Mouse (Mus musculus) right cerebral cortex, postnatal 25 days (tissue): Measurements from ENCODE around the gene Ccdc171.
"Not testable (repeated sequence)": the region's sequence is repeated elsewhere in the genome, so short reads cannot be mapped to it uniquely, and the experiment has no call there.

Experiments
- DNase-seq: peaks from one replicate; pipeline ENCODE4 v3.0.0; 2022

Gene Ccdc171

DNA sequence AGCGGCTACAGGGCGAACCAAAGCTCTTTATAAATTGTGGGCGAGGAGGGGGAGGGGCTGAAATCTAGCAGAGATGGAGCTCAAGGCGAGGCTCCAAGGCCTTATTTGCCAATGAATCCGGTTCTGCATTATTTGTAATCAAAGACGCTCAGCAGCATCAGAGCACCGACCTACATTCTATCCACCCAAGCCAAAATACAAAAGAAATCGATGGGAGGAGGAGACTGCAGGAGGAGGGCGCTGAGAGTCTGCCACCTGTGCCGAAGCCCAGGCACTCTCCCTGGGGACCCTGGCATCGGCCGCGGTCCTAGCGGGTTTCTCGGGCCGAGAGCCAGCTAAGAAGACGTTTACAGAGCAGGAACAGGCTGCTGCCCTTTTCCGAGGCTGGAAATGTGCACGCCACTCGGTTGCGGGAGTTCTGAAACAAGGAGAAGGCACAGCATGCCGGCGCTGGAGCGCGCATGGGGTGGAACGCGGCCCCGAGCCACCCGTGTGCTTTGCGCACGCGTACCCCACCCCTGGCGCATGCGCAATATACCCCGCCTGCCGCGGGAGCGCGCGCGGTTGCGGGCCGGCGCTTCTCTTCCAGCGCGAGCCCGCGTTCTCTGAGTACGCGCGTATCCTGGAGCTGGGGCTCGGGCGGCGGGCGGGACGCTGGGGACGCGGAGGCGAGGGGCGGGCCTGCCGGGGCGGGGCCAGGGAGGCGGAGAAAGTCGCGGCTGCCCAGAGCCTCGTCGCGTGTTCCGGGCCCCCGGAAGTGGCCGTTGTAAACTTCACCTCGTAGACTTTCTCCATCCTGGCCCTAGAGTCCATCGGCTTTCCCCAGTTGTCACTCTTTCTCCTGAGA is at the start of gene Ccdc171:
Ccdc171 (plus strand) TSS at position 703 of the 847 bp plus-strand sequence.
- DNase-seq, result peak; percentile 93

DNA sequence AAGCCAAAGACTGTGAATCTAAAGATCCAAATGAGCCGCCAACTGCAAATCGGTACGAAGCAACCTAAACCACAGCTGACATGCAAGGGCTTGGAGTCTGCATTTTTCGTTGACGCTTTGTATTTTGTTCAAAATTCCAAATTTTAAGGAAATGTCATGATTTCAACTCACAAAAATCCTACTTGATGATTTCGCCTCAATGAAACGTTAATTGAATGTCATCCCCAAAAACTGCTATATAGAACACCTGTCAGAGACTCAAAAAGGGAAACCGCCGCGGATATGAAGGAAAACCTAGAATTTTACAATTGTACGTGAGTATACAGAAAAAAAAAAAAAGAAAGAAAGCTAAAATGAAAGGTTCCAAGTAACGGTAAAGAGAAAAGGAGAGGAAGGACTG is 40.1 kb upstream of the Ccdc171 start:
- no peak for DNase-seq

DNA sequence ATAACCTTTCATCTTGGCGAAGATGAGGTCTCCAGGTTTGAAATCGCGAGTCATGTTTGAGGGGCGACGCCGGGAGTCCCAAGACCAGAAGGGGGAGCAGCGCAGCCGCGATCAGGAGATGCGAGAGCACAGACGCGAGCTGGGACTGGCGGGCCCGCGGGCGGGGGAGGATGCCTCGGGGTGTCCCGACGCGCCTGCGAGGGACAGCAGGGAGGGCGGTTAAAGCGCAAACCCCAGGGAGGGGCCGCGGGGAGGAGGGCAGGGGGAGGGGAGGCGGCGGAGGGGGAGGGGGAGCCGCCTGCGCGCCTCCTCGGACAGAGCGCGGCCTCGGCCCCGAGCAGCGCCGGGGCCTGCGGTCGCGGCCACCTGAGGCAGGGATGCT is 39.6 kb upstream of the Ccdc171 start:
- DNase-seq, result peak; percentile 86

DNA sequence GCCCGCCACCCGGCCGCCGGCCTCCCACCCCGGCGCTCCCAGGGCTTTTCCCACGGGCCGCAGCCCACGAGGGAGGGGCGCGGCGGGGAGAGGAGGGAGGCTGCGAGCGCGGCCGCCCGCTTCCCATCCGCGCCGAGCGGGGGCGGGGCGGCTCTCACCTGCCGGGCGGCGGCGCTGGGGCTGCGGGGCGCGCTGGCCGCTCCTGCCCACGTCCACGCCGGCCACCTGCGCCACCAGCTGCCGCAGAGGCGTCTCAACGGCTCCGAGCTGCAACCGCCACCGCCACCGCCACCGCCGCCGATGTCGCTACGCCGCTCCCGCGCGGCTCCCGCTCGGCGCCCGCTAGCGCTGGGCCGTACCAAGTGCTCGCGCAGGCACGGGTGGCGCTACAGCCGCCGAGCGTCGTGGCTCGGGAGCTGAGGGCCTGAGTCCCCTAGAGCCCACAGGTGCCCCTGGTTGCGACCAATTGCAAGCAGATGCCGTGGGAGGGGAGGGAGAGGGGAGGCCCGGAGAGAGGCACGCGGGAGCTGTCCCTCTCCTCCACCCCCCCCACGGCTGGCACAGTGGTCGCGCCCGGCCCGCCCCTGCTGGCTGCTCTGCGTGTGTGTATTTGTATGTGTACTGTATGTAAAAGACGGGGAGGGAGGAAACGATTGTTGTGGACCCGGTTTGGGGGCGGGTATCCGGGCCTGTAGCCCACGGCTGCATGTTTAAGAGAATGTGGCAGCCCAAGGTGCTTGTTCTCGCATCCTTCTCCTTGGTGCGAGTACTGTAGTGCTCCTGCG is 39.0 kb upstream of the Ccdc171 start, which contains the start of gene Psip1:
Psip1 (minus strand) TSS at position 343 of the 785 bp plus-strand sequence.
- peak; percentile 87 for DNase-seq

DNA sequence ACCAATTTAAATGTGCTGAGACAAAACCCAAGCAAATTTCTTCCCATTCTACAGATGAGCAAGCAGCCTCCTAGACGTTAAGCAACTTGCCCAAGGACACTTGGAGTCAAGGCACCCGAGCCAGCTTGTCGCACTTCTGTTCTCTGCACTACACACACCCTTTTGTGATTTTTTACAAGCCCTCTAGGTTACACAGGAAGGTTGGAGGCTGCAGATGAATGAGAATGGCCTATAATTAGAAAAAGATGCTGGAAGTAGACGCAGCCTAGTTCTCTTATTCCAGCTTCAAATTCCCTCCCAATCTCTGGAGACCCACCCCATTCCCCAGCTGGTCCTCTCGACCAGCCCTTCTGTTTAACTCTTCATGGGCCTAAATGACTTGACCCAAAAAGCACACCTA is 36.2 kb upstream of the Ccdc171 start:
- DNase-seq, result no peak

DNA sequence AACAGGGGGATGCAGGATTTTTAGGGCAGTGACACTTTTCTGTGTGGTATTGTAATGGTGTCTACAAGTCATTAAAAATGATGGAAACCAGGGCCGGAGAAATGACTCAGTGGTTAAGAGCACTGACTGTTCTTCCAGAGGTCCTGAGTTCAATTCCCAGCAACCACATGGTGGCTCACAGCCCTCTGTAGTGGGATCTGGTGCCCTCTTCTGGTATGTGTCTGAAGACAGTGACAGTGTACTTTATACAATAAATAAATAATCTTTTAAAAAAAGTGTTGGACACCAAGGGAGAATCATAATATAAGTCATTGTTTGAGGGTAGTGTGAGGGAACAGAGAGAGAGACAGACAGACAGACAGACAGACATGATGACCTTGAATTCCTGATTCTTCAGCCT is 32.2 kb upstream of the Ccdc171 start:
- DNase-seq, result no peak

DNA sequence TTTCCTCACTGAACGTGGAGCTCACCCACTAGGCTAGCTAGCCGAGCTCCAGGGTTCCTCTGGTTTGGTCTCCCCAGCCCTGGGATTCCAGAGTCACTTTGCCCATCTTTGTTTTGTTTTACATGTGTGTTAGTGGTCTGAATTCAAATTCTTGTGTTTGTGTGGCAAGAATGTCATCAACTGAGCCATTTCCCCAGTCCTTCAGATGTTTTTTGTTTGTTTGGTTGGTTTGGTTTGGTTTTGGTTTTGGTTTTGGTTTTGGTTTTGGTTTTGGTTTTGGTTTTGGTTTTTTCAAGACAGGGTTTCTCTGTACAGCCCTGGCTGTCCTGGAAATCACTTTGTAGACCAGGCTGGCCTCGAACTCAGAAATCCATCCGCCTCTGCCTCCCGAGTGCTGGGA is 28.3 kb upstream of the Ccdc171 start:
- not testable (repeated sequence) for DNase-seq

DNA sequence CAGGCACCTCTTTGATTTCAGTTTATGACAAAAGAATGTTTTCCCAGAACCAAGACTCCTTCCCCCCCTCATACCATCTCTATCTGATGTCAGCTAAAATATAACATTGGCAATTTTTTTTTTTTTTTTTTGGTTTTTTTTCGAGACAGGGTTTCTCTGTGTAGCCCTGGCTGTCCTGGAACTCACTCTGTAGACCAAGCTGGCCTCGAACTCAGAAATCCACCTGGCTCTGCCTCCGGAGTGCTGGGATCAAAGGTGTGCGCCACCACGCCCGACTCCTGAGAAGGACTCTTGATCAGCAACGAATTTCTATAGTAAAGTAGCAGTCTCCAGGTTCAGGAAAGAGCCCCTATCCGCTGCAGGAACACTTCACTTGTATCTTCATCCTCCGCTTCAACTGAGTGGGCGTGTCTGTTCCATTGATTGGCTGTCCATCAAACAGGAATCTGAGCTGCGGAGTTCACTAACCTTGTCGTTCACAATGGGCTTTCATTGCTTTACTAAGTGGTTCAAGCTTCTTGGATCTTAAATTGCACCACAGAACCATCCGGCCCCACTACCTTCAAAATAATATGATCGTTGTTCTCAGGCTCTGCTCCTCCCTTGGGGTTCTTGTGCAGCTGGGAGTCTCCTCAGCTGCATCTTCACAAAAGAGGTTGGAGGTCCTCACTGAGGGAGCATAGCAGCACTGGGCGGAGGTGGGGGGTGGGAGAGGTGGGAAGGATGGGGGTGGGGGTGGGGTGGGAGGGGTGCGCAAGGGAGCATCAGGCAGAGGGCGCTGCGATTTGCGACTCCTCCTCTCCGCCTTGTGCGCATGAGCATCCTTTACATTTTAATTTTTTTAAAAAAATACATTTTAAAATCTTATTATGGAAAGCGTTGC is 24.9 kb upstream of the Ccdc171 start:
- DNase-seq, result no peak

DNA sequence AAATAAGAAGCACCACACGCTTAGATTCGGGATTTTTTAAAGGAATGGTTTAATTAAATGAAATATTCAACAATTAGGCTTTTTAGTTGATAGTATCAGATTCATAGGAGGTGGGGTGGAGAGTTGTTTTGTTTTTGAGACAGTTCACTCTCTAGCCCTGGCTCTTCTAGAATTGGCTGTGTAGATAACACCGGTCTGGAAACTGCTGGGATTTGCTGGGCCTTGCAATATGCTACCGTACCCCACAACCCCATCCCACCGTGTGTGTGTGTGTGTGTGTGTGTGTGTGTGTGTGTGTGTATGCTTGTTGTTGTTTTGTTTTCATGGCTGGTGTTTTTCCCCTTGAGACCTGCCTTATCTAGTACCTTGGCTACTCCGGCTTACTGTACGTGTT is 24.3 kb upstream of the Ccdc171 start:
- no peak for DNase-seq

DNA sequence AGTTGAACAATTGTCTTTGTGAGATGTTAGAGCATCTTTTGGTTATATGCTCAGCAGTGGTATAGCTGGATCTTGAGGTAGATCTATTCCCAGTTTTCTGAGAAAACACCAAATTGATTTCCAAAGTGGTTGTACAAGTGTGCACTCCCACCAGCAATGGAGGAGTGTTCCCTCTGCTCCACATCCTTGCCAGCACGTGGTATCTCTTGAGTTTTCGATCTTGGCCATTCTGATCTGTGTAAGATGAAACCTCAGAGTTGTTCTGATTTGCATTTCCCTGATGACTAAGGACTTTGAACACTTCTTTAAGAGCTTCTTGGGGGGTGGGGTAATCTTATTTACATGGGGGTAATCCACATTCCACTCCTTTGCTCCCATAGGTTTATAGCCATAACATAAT is 15.7 kb upstream of the Ccdc171 start:
- DNase-seq, result no peak

DNA sequence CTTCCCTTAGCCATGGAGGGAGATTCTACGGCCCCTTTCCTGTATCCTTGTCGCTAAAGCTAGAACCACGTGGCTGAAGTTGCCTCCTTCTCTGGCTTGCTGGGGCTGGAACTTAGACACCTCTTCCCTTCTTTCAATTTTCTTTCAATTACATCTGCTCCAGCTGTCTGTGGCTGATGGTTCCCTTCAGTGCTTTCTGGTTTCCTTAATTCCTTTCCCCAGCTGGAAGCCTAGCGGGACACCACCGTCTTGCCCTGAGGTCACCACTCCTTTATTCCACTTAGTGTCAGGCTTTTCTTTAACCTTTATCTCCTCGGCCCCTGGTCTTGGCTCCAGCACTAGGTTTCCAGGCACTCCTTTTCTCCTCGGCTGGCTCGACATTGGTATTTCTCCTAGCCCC is 14.3 kb upstream of the Ccdc171 start:
- no peak for DNase-seq

DNA sequence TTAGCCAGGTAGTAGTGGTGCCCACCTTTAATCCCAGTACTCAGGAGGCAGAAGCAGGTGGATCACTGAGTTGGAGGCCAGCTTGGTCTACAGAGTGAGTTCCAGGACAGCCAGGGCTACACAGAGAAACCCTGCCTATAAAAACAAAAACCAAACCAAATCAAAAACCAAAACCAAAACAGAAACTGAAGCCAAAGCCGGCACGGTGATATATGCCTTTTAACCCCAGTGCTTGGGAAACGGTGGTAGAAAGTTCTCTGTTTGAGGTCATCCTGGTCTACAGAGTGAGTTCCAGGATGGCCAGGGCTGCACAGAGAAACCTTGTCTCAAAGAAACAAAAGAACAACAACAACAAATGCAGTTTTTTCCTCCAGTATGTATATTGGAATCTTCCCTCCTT is 13.1 kb upstream of the Ccdc171 start:
- DNase-seq, result no peak

DNA sequence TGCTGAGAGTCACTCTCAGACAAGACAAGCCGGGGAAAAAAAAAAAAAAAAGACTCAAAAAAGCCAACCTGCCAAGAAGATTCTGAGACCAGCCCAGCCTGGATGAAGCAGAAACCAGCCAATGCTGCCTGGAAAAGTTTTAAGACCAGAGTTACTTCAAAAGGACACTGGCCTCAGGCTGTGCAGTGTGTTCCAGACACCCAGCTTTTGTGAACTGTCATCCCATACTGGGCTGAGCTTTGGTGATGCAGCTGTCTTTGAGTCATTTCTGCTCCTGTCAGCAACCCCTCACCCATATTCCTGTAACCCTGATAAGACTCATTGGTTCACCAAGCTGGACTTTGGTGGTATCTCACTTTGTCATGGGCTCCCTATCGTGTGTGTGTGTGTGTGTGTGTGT is 12.7 kb upstream of the Ccdc171 start:
- no peak for DNase-seq

DNA sequence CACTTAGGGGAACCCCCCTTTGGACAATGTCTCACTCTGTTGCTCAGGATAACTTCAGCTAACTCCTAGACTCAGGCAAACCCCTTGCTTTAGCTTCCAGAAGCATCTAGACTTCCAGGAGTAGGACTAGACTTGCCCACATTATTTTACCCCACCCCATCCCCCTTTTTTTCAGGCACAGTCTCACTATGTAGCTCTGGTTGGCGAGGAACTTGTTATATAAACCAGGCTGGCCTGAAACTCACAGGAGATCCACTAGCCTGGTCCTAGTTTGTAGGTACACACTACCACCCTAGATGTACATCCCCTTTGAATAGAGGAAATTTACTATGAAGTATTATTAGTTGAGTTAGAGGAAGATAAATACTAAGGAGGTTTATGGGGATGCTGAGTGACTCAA is 11.2 kb upstream of the Ccdc171 start:
- no peak for DNase-seq

DNA sequence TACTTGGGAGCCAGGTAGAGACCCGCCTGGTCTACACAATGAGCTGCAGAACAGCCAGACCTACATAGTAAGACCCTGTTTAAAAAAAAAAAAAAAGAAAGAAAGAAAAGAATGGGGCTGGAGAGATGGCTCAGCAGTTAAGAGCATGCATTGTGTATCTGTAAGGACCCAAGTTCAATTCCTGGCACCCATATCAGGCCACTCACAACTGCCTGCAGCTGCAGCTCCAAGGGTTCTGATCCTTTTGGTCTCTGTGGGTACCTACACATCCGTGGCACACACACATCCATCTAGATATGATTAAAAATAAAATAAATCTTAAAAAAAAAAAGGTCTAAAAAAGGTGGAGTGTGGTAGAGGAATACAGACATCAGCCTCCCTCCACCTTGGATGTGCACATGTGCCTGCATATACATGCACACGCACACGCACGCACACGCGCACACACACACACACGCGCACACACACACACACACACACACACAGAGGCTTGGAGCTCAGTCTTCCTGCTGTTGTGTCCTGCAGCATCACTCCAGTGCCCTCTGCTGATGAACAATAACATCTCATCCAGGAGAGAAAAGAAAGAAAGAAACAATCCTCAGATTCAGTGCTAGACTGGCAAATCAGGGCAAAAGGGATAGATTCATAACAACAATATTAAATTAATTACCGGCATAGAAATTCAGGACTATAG is 10.2 kb upstream of the Ccdc171 start:
- DNase-seq, result no peak

DNA sequence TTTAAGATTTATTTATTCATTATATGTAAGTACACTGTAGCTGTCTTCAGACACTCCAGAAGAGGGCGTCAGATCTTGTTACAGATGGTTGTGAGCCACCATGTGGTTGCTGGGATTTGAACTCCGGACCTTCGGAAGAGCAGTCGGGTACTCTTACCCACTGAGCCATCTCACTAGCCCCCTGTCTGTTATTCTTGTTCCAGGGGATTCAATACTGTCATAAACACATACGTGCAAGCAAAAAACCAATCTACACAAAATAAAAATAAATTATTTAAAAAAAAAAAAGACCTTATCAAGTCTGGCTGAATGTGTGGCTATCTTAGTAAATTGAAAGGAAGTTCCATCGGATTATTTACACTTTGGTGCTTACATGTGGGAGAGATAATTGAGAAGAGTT is 9.2 kb upstream of the Ccdc171 start:
- not testable (repeated sequence) for DNase-seq

DNA sequence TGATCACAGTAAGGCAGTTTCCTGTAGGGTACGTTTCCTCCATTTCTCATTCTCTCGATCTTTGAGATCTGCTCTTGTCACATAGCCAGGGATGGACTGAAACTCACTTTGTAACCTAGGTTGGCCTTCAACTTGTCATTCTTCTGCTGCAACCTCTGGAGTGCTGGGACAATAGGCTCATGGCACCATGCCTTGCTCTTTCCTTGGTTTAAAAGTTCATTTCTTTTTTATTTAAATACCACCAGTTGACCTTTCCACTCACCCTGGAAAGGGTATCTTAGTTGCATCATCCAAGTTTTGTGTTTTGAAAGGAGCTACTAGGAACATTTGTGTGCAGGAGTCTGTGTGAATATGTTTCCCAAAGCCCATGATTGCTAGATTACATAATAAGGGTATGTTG is 6.2 kb upstream of the Ccdc171 start:
- no peak for DNase-seq

DNA sequence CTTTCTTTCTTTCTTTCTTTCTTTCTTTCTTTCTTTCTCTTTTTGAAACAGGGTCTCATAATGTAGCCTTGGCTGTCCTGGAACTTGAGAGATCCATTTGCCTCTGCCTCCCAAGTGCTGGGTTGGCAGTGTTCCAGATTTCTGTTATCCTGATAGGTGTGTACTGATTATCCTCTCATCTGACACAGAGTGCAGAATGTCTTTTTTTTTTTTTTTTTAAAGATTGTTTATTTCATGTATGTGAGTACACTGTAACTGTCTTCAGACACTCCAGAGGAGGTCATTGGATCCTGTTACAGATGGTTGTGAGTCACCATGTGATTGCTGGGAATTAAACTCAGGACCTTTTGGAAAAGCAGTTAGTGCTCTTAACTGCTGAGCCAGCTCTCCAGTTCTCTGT is 5.5 kb upstream of the Ccdc171 start:
- no peak for DNase-seq

DNA sequence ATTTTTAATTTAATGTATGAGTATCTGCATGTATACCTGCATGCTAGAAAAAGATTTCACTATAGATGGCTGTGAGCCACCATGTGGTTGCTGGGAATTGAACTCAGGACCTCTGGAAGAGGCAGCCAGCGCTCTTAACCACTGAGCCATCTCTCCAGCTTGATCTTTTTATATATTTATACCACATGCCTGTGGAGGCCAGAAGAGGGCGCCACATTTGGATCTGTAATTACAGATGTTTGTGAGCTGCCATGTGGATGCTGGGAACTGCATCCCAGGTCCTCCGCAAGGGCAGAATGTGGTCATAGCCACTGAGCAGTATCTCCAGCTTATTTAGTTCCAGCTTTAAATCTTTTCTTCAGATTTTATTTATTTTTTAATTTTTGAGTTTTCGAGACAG is 5.0 kb upstream of the Ccdc171 start:
- DNase-seq, result no peak

DNA sequence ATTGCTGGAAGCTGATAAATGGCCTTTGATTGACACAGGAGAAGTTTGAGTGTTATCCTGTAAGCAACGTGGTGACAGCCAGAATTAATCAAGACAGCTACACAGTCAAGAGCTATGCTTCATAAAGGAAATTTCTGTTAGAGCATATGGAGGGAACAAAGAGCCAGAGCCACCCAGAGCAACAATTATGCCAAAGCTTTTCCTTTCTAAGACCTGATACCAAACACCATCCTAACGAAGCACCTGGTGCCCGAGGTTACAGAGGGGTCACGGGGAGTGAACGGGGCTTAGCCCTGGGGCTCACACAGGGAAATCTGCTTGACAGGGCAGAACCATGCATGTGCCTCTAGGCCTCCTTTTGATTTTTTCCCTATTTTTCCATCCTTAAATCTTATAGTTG is 3.3 kb upstream of the Ccdc171 start:
- DNase-seq, result no peak

DNA sequence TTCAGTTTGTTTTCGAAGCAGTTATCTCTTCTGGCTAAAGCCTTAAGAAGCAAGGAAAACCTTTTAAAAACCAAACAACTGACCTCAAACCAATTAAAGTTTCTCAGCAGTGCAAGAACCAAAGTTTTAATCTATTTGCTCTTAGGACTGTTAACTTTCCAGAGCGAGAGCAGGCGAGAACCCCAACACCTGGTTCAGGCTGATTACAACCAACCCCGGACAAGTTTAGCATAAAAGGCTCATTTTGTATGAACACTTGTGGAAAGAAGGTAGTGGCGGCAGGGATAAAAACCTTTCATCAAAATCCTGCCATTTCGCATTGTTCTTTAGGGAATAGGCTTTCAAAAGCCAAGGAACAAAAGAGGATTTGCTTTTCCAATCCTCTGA is 896 bp upstream of the Ccdc171 start:
- DNase-seq, result no peak

DNA sequence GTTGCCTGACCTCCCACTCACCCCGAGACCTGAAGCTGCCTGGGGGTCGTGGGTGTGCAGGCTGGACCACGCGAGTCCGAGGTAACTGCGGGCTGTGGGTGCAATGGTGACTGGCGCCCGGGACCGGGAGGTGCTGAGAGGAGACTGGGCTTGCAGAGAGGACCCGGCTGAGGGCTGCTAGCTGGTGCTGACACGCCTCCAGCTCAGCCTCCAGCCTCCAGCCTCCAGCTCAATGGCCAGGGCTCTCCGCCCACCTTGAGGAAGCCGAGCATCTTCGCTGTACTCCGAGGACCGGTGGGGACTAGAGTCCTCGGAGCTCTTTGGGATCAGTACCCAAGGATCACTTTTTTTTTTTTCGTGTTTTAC is 328 bp downstream of the Ccdc171 start:
- no peak for DNase-seq
